Mouse (Mus musculus): ENCODE measurements around the gene Cacnb1.
A peak's percentile ranks its signal among the peaks of the same experiment; 100 is the strongest.

DNA sequence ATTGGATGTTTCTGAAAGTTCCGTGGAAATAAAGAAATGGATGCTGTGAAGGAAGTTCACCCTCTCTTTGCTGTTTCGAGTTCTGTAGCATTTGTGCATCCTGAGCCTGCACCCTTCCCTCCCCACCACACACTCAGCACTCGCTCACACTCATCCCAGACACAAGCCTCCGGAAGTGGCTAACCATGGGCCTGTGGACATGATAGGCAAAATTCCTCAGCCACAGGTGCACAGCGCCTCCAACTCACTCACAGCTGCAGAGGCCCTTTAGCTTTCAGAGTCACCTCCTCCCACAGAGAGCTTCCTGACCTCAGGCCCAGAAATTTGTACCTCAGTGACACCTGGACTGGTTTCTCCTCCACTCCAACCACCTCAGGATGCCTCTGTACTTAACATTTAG, 45.0 kb downstream of the Cacnb1 start:
- TF ChIP-seq EP300 (IDR thresholded peaks at IDR 0.05; ENCODE audit: low read length) (peak; percentile 81), RAD21 (IDR thresholded peaks at IDR 0.05; ENCODE audit: low read depth, low read length) (no peak; the same call in none of the 2 replicates), POLR2A (IDR thresholded peaks at IDR 0.05; ENCODE audit: low read depth, low read length) (no peak), ZKSCAN1 (IDR thresholded peaks at IDR 0.05; ENCODE audit: borderline replicate concordance, low read depth, low read length) (no peak), USF1 (IDR thresholded peaks at IDR 0.05; ENCODE audit: low read depth, low read length) (no peak), ZC3H11A (IDR thresholded peaks at IDR 0.05; ENCODE audit: low read depth, low read length) (no peak)
